Mouse (Mus musculus) lung, adult 2 months (tissue): ENCODE data around the gene Akr1cl.

Experiments
- CTCF ChIP-seq: fragments of 200-500 bp; IDR thresholded peaks from 2 replicates; pipeline ENCODE4 v1.5.1; 2011; ENCODE audit warnings: mild to moderate bottlenecking, low read length, control low read depth; ENCODE audit not compliant: insufficient read depth
- POLR2A ChIP-seq: fragments of 200-500 bp; IDR thresholded peaks from 2 replicates; pipeline ENCODE4 v1.6.1; 2011; ENCODE audit warnings: low read depth, mild to moderate bottlenecking, control low read depth, low read length, borderline replicate concordance; ENCODE audit errors: extremely low read depth

DNA sequence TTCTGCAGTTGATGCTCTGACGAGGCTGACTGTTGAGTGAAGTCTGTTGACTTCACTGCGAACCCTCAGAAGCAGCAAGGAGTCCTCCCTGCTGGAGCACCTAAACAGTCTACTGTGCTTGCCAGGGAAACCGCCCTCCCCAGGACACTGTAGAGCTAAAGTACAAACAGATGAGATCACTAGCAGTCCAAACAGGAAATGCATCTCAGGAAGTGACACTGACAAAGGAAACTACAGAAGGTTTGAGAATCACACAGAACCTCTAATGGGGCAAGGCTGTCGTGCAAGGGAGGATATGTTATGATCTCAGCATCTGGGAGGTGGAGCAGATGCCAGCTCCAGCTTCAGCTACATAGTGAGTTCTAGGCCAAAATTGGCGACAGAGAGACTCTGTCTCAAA, 61.9 kb downstream of the Akr1cl start:
- TF ChIP-seq CTCF: no peak
- TF ChIP-seq POLR2A: no peak
